Mouse (Mus musculus) right cerebral cortex, postnatal 25 days (tissue): ENCODE measurements around the gene Ric8b.
A peak's percentile ranks its signal among the peaks of the same experiment; 100 is the strongest.

Source experiments
- DNase-seq: peaks from one replicate; pipeline ENCODE4 v3.0.0; 2022

The Ric8b gene

GRCm38 (mm10) chr10:84963126-84963525 lies 45.7 kb downstream of the Ric8b start:
- DNase-seq = no peak

GRCm38 (mm10) chr10:84963726-84964125 lies 46.3 kb downstream of the Ric8b start:
- DNase-seq = peak; percentile 70

GRCm38 (mm10) chr10:84966542-84966941 lies 49.1 kb downstream of the Ric8b start:
- DNase-seq = no peak

- no peak for DNase-seq
Measured at GRCm38 (mm10) chr10:84967645-84968044, 50.2 kb downstream of the Ric8b start.

DNA sequence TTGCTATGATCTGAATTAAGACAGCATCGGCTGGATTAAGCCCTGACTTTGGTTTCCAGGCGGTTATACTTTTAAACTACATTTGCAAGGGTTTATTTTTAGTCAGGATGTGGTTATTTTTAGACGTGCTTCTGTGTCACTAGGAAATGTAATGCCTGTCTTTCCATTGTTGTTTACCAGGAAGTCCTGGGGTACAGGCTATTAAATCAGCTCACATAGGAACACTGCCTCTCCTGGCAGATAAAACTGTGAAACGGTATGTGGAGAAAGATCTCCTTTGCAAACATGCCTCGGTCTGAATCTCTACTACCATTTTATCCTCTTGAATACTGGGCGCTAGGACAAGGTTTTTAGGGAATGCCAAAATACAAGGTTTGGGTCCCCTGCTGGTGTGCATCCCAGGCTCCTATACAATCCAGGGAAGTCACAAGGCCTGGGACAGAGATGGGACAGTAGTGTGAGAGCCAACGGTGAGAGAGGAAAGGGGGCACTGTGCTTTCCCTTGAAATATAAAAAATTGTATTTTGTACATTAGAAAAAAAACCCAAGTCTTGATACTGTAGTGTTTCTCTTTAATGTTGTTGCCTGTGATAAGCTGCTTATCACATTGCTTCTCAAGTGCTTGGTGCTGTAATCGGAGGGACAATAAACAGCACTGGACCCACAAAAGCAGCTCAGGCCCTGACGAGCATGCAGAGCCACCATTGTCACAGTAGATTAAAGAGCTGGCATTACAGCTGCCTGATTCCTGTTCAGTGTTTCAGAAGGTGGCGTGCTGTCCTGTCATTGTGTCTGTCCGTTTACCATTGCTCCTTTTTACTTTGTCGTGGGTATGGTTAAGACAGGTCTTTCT lies 51.7 kb downstream of the Ric8b start:
- no peak for DNase-seq

- DNase-seq = no peak
Measured at GRCm38 (mm10) chr10:84975264-84975663, 57.8 kb downstream of the Ric8b start.

- no peak for DNase-seq
Measured at GRCm38 (mm10) chr10:84976588-84977351, 59.4 kb downstream of the Ric8b start.

- DNase-seq = no peak
Measured at GRCm38 (mm10) chr10:84980291-84980690, 62.9 kb downstream of the Ric8b start.

GRCm38 (mm10) chr10:84981441-84981840 lies 64.0 kb downstream of the Ric8b start:
- no peak for DNase-seq

DNA sequence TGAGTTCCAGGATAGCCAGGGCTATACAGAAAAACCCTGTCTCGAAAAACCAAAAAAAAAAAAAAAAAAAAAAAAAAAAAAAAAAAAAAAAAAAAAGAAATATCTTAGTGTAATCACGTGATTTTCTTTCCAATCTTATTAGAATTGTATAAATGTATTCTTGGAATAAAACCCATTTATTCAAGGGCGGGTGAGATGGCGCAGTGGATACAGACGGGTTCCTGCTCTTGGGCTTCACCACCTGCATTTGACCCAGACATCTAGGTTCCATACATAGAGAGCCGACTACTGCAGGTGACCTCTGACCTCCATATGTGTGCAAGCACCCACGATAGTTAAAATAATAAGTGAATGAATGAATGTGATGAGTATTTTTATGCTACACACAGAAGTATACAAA lies 65.3 kb downstream of the Ric8b start:
- no peak for DNase-seq

- DNase-seq = peak; percentile 39
Measured at GRCm38 (mm10) chr10:84985956-84986355, 68.5 kb downstream of the Ric8b start.

DNA sequence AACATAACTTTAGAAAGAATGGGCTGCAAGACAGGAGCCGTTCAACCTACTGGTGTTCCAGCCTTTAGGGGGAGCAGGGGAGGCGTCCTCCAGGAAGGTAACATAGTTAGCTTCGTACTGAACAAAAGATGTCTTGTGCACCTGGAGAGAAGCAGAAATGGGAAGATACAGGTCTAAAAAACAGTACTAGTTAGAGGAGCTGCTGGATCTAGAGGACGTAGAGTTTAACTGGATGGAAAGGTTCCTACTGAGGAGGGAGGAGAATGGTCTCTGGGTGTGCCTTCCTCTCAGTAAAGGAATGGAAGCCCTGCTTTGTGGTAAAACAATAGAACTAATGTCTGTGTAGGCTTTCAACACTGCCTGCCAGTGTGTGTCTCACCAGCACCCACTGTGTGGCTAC lies 70.2 kb downstream of the Ric8b start:
- no peak for DNase-seq

- no peak for DNase-seq
Measured at GRCm38 (mm10) chr10:84988650-84989049, 71.2 kb downstream of the Ric8b start.

DNA sequence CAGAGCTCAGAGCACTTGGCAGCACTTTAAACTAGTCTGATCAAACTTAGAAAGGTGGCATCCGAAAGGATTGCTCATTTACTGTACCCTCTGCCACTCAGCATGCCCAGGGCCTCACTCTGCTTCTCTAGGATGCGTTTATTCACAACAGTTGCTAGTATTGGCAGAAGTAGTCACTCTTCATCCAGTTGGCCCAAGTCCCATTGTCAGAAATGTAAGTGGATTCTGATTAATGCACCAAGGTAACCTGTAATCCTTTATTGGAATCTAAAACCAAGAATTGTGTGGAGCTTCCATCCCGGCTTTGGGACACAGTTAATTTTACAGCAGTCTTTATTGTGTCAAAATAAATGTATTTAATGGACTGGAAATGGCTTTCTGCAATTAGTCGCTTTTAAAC lies 76.9 kb downstream of the Ric8b start:
- DNase-seq = no peak

- no peak for DNase-seq
Measured at GRCm38 (mm10) chr10:84994971-84995370, 77.6 kb downstream of the Ric8b start.

DNA sequence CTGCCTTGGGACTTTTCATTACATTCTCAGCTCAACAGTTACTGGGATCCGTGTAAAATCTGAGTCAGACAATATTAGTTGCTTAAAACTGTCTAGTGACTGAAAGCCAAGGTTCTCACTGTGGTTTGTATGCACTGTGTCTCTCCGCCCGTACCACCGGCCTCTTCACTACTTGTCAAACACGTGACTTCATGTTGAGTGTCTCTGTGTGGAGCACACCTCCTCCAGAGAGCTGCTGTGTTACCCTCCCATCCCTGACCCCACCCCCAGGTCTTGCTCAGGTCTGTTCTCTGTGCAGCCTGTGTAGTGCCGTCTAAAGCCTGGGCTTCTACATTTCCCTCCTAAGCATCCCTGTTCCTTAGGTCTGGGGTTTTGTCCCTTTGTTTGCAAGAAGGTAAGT lies 79.0 kb downstream of the Ric8b start:
- no peak for DNase-seq

GRCm38 (mm10) chr10:84997571-84998224 lies 80.3 kb downstream of the Ric8b start:
- DNase-seq = no peak

DNA sequence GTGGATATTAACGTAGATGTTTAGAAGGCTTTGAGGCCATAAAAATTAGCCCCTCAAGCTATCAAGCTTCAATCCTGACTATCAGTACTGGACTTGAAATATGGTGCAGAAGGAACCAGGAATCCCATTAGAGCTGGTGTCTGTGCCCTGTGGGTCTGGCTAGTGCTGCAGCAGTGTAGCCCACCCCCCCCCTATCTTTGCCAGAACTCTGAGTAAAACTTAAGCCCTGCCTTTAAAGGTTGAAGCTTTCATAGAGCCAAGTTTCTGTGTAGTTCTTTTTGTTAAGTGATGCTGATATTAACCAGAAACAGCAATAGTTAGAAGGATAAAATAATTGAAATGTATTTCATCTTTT lies 80.8 kb downstream of the Ric8b start:
- DNase-seq = no peak

GRCm38 (mm10) chr10:85001920-85002319 lies 84.5 kb downstream of the Ric8b start:
- no peak for DNase-seq

GRCm38 (mm10) chr10:85003190-85004026 lies 86.0 kb downstream of the Ric8b start:
- no peak for DNase-seq

DNA sequence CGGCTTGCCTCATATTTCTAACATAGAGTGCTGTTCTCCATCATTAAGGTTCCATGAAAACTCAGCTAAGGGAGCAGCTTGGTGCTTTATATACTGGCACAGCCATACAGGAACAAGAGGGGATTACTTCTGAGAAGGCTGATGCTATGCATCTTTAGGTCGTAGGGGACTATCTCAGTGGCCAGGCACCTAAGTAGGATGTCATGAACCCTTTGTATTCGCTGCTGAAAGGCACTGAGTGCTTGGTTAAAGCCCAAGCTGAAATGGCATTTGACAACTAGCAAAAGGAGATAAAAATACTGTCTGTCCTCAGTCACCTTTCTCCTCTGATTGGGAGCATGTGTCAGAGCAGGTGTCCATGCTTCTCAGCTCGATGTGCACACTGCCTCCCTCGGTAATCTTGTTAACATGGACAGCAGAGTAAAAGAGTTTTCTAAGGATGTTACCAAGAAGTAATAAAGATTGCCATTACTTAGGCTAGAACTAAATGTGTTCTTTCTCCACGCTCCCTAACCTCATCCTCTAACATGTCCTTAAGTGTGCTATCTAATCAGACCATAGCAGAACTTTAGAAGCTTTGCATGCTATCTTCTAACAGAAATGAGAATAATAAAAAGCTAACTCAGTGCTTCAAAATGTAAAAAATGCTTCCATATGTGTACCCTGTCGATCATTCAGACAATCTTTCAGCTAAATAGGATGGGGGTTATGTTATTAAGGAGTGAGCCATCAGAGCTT lies 89.3 kb downstream of the Ric8b start:
- DNase-seq = no peak
